In the genomic region with DNA sequence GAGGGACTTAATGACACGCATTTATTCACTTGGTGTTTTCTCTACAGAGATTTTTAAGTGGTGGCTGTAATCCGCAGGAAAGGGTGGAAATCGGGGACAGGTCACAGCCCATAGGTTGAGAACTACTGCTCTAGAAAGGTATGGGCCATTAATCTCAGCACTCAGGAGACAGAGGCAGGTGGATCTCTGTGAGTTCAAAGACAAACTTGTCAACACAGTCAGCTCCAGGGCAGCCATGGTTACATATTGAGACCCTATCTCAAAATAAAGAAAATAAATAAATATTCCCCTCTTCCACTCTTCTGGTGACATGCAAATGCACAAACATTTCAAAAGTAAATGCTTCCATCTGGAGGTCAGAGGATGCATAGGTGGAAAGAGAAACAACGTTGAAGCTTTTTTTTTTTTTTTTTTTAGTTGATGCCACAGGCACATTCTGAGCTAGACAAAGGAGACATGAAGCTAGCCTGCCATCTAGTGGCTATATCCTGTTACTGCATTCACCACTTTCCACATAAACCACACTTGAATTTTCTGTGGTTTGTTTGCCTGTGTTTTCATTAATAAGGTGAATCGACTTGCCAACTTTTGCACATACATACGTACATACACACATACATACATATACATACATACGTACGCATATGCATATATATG, we compare ENCODE assay signal across 9 mouse cellular contexts. TPM values are rescaled to one million over a fixed set of nuclear protein-coding genes. Genes with fewer than 3 reads are reported as not detected.
DNase-seq lines count a peak whose midpoint lies in the region; ATAC-seq and TF ChIP-seq lines count a peak whose summit lies in the region.
"Had no signal": no experiment of that assay in that cellular context is flagged by ENCODE, and none has a peak within 500 bp of the region (broad histone marks: within the 10 kb centered on the region; RNA-seq: fewer than 3 reads in every experiment).

No protein-coding gene starts in this region.

- peak; percentile 88 for TF ChIP-seq CTCF in E14TG2a.4 (conservative IDR thresholded peaks at IDR 0.05; ENCODE audit: low read length)

- H3K27me3 ChIP-seq in heart, embryonic 10.5 days (ENCODE audit: insufficient read depth, poor library complexity, severe bottlenecking) = peaks cover 17% of the 10 kb centered on the region; the same call in 1 of the 2 replicates
- peaks cover 10% of the 10 kb centered on the region for H3K27me3 ChIP-seq in E14TG2a.4 (ENCODE audit: insufficient read depth, low read length)
- peaks cover 18% of the 10 kb centered on the region for H3K27me3 ChIP-seq in limb, embryonic 13.5 days
- 0 out of 2 replicates have a peak, but pooled peaks cover 2% of the 10 kb centered on the region for H3K27me3 ChIP-seq in midbrain, embryonic 16.5 days (ENCODE audit: control insufficient read depth, insufficient read depth, low read depth, low read length)
- H3K27me3 ChIP-seq: lung, embryonic 15.5 days had no signal

- 38% methylated on average over 8 of the region's 8 CpGs for WGBS in heart, embryonic 10.5 days
- WGBS in limb, embryonic 13.5 days = 41% methylated on average over 8 of the region's 8 CpGs
- 39% methylated on average over 8 of the region's 8 CpGs for WGBS in midbrain, embryonic 16.5 days

- H3K9ac ChIP-seq in limb, embryonic 13.5 days = no peak overlapping the region
- no peak overlapping the region for H3K9ac ChIP-seq in midbrain, embryonic 16.5 days (ENCODE audit: low read depth, low read length)
- H3K9ac ChIP-seq: lung, embryonic 15.5 days had no signal

- H3K4me2 ChIP-seq in limb, embryonic 13.5 days (replicated peaks) = no peak overlapping the region
- no peak overlapping the region for H3K4me2 ChIP-seq in midbrain, embryonic 16.5 days (ENCODE audit: low read length)
- H3K4me2 ChIP-seq: lung, embryonic 15.5 days had no signal

- H3K9me3 ChIP-seq in heart, embryonic 10.5 days = no peaks in the 10 kb centered on the region
- no peaks in the 10 kb centered on the region for H3K9me3 ChIP-seq in E14TG2a.4 (ENCODE audit: low read length)
- no peaks in the 10 kb centered on the region for H3K9me3 ChIP-seq in limb, embryonic 13.5 days
- H3K9me3 ChIP-seq in midbrain, embryonic 16.5 days (replicated peaks; ENCODE audit: control insufficient read depth, low read length, poor library complexity, severe bottlenecking) = no peaks in the 10 kb centered on the region
- H3K9me3 ChIP-seq: lung, embryonic 15.5 days had no signal

- intact Hi-C loops in heart, postnatal 10 days (cut with DNase I) = loop anchor here (5.0 to 10.0 kb wide), 2 partner anchors 1164 to 1442 kb away; partner anchors contain the start of gene Adra2a
- intact Hi-C loops in heart, postnatal 36 days (cut with DNase I) = loop anchor here (5.0 to 10.0 kb wide), 3 partner anchors 672 to 1252 kb away; no protein-coding TSS in a partner anchor

- no peaks in the 10 kb centered on the region for H3K36me3 ChIP-seq in heart, embryonic 10.5 days
- no peaks in the 10 kb centered on the region for H3K36me3 ChIP-seq in E14TG2a.4 (ENCODE audit: insufficient read depth, low read length)
- H3K36me3 ChIP-seq in limb, embryonic 13.5 days = no peaks in the 10 kb centered on the region
- no peaks in the 10 kb centered on the region for H3K36me3 ChIP-seq in midbrain, embryonic 16.5 days (ENCODE audit: control insufficient read depth, insufficient read depth, low read length)
- H3K36me3 ChIP-seq: lung, embryonic 15.5 days had no signal

- DNase-seq in heart, postnatal 10 days = peak; percentile 58 to 76
- DNase-seq in heart, embryonic 10.5 days (ENCODE audit: low spot score) = no peak
- peak; percentile 75 for DNase-seq in c-Kit-positive CD71-positive TER-119-negative erythroid progenitor cells, embryonic 14.5 days (ENCODE audit: low read depth)
- peak; percentile 27 to 32 for DNase-seq in heart, postnatal 36 days
- DNase-seq in yolk sac, embryonic 10.5 days (ENCODE audit: low spot score) = no peak

- H3K4me1 ChIP-seq in heart, embryonic 10.5 days = no peaks in the 10 kb centered on the region
- peaks cover 10% of the 10 kb centered on the region for H3K4me1 ChIP-seq in E14TG2a.4 (replicated peaks; ENCODE audit: low read depth, low read length)
- no peaks in the 10 kb centered on the region for H3K4me1 ChIP-seq in limb, embryonic 13.5 days
- H3K4me1 ChIP-seq in midbrain, embryonic 16.5 days (ENCODE audit: control insufficient read depth, insufficient read depth, low read length) = no peaks in the 10 kb centered on the region
- H3K4me1 ChIP-seq: lung, embryonic 15.5 days had no signal

- ATAC-seq in limb, embryonic 13.5 days (ENCODE audit: low FRiP score, low read depth) = 0 out of 2 replicates have a peak, but pooled peaks have one; percentile 19
- ATAC-seq in midbrain, embryonic 16.5 days = peak; percentile 60; the same call in 1 of the 2 replicates

- H3K4me3 ChIP-seq in heart, embryonic 10.5 days = no peak overlapping the region
- no peak overlapping the region for H3K4me3 ChIP-seq in E14TG2a.4 (replicated peaks; ENCODE audit: low read length)
- no peak overlapping the region for H3K4me3 ChIP-seq in limb, embryonic 13.5 days
- H3K4me3 ChIP-seq in midbrain, embryonic 16.5 days (ENCODE audit: low read depth, low read length) = no peak overlapping the region
- H3K4me3 ChIP-seq: lung, embryonic 15.5 days had no signal

- H3K27ac ChIP-seq in heart, embryonic 10.5 days = no peak overlapping the region
- H3K27ac ChIP-seq in limb, embryonic 13.5 days = no peak overlapping the region
- no peak overlapping the region for H3K27ac ChIP-seq in midbrain, embryonic 16.5 days (ENCODE audit: low read length)
- H3K27ac ChIP-seq: lung, embryonic 15.5 days had no signal

RNA-seq across cellular contexts. Expression of gene Tectb, which starts 26.1 kb away (rescaled TPM):
- under 1 TPM in 1 of 2 experiments, not detected in 1; 0.31 TPM for total RNA-seq in heart, postnatal 10 days (2021)
- 0.08 TPM in 1 of 2 replicates, not detected in the other for polyA plus RNA-seq in heart, embryonic 10.5 days (2016; fragmentation: Nextera tagmentation; extraction: Ambion mirVana)
- under 1 TPM; 0.19 to 0.33 TPM for total RNA-seq in heart, postnatal 36 days (2021)
- polyA plus RNA-seq in limb, embryonic 13.5 days (2015; fragmentation: Nextera tagmentation; extraction: Ambion mirVana) = not detected in 2 replicates
- polyA plus RNA-seq in midbrain, embryonic 16.5 days (2015; fragmentation: Nextera tagmentation; extraction: Ambion mirVana) = 0.15 and 0.41 TPM in 2 replicates
- polyA plus RNA-seq: lung, embryonic 15.5 days had no signal

RNA-seq across cellular contexts. Expression of gene Gucy2g, which starts 34.4 kb away (rescaled TPM):
- total RNA-seq in heart, postnatal 10 days (2021) = under 1 TPM in 1 of 2 experiments, not detected in 1; 0.07 TPM
- 0.04 TPM in 1 of 2 replicates, not detected in the other for polyA plus RNA-seq in heart, embryonic 10.5 days (2016; fragmentation: Nextera tagmentation; extraction: Ambion mirVana)
- total RNA-seq in heart, postnatal 36 days (2021) = under 1 TPM in 1 of 2 experiments, not detected in 1; 0.08 TPM
- polyA plus RNA-seq in limb, embryonic 13.5 days (2015; fragmentation: Nextera tagmentation; extraction: Ambion mirVana) = not detected in 2 replicates
- 0.05 TPM in 1 of 2 replicates, not detected in the other for polyA plus RNA-seq in midbrain, embryonic 16.5 days (2015; fragmentation: Nextera tagmentation; extraction: Ambion mirVana)

RNA-seq across cellular contexts. Expression of gene Acsl5, which starts 45.1 kb away (rescaled TPM):
- total RNA-seq in heart, postnatal 10 days (2021) = 10 to 100 TPM; 17.0 to 18.9 TPM
- polyA plus RNA-seq in heart, embryonic 10.5 days (2016; fragmentation: Nextera tagmentation; extraction: Ambion mirVana) = 33.7 and 42.3 TPM in 2 replicates
- 10 to 100 TPM; 11.8 to 12.0 TPM for total RNA-seq in heart, postnatal 36 days (2021)
- 19.3 and 27.9 TPM in 2 replicates for polyA plus RNA-seq in limb, embryonic 13.5 days (2015; fragmentation: Nextera tagmentation; extraction: Ambion mirVana)
- 14.7 and 18.2 TPM in 2 replicates for polyA plus RNA-seq in midbrain, embryonic 16.5 days (2015; fragmentation: Nextera tagmentation; extraction: Ambion mirVana)

Comparison
In these comparisons a context has a peak if more than half of its experiments do, and no peak if none do; other contexts are left out.
1. DNase-seq: peak in heart, postnatal 10 days (2 of 2), c-Kit-positive CD71-positive TER-119-negative erythroid progenitor cells, embryonic 14.5 days (single experiment) and heart, postnatal 36 days (2 of 2); none in heart, embryonic 10.5 days (single experiment) and yolk sac, embryonic 10.5 days (single experiment).